In genomic region chr11:3855846-3856245, GRCm38 (mm10) we compare ENCODE assay signal across 26 mouse cellular contexts. TPM values are rescaled to one million over a fixed set of nuclear protein-coding genes. Genes with fewer than 3 reads are reported as not detected.
DNase-seq lines count a peak whose midpoint lies in the region; ATAC-seq and TF ChIP-seq lines count a peak whose summit lies in the region.
"Had no signal": no experiment of that assay in that cellular context is flagged by ENCODE, and none has a peak within 500 bp of the region (broad histone marks: within the 10 kb centered on the region; RNA-seq: fewer than 3 reads in every experiment).

No protein-coding gene starts in this region.

- DNase-seq in frontal cortex, postnatal 14 days (ENCODE audit: low spot score in 2 of 2), result no peak
- peak; percentile 27 for DNase-seq in testis, postnatal 10 days (ENCODE audit: low spot score)
- DNase-seq in testis, postnatal 14 days (ENCODE audit: low spot score), result no peak
- DNase-seq in forebrain, embryonic 10.5 days (ENCODE audit: extremely low spot score, low spot score), result no peak
- DNase-seq: adrenal gland, postnatal 25 days; embryo, embryonic 11 days; forebrain, postnatal 0 days; gastrocnemius, postnatal 36 days; heart, postnatal 36 days; kidney, adult 18-20 months; layer of hippocampus, postnatal 36 days; lung, adult 18-20 months; lung, postnatal 10 days; right cerebral cortex, postnatal 25 days; thymus, adult 18-20 months; thymus, postnatal 36 days had no signal

- no peak overlapping the region for H3K4me3 ChIP-seq in cortical plate, adult 2 months (ENCODE audit: insufficient read depth, low read length)
- H3K4me3 ChIP-seq in forebrain, embryonic 10.5 days, result no peak overlapping the region
- H3K4me3 ChIP-seq: heart, embryonic 15.5 days; hindbrain, embryonic 13.5 days; limb, embryonic 13.5 days; liver, embryonic 12.5 days; midbrain, embryonic 12.5 days had no signal

- no peaks in the 10 kb centered on the region for H3K27me3 ChIP-seq in forebrain, embryonic 10.5 days (ENCODE audit: poor library complexity, severe bottlenecking)
- H3K27me3 ChIP-seq: heart, embryonic 15.5 days; hindbrain, embryonic 13.5 days; limb, embryonic 13.5 days; midbrain, embryonic 12.5 days had no signal

- no peak for TF ChIP-seq POLR2A in cortical plate, adult 2 months (IDR thresholded peaks at IDR 0.05; ENCODE audit: extremely low read depth, insufficient read depth, low read length)

- H3K36me3 ChIP-seq in forebrain, embryonic 10.5 days (replicated peaks), result no peaks in the 10 kb centered on the region
- H3K36me3 ChIP-seq: heart, embryonic 15.5 days; hindbrain, embryonic 13.5 days; limb, embryonic 13.5 days; liver, embryonic 12.5 days; midbrain, embryonic 12.5 days had no signal

- peak overlapping the region; percentile 48; the same call in 1 of the 2 replicates for H3K27ac ChIP-seq in cortical plate, adult 2 months (ENCODE audit: insufficient read depth, low read length)
- no peak overlapping the region for H3K27ac ChIP-seq in forebrain, embryonic 10.5 days
- H3K27ac ChIP-seq: heart, embryonic 15.5 days; hindbrain, embryonic 13.5 days; kidney, postnatal 0 days; limb, embryonic 13.5 days; liver, embryonic 12.5 days; midbrain, embryonic 12.5 days had no signal

- TF ChIP-seq CTCF in cortical plate, adult 2 months (IDR thresholded peaks at IDR 0.05; ENCODE audit: extremely low read depth, insufficient read depth, low read length), result no peak

- H3K9me3 ChIP-seq in forebrain, embryonic 10.5 days, result peaks cover 3% of the 10 kb centered on the region; the same call in 1 of the 2 replicates
- H3K9me3 ChIP-seq: heart, embryonic 15.5 days; hindbrain, embryonic 13.5 days; limb, embryonic 13.5 days; liver, embryonic 12.5 days had no signal

- H3K4me1 ChIP-seq in cortical plate, adult 2 months (ENCODE audit: control insufficient read depth, insufficient read depth, low read length), result peaks cover 9% of the 10 kb centered on the region
- no peaks in the 10 kb centered on the region for H3K4me1 ChIP-seq in forebrain, embryonic 10.5 days
- H3K4me1 ChIP-seq: limb, embryonic 13.5 days; liver, embryonic 12.5 days; midbrain, embryonic 12.5 days had no signal

- WGBS in forebrain, embryonic 10.5 days, result 89% methylated on average over 5 of the region's 5 CpGs

- ATAC-seq in frontal cortex, adult (ENCODE audit: low TSS enrichment), result peak; percentile 72
- no peak for ATAC-seq in megakaryocyte progenitor cell, adult 5-6 weeks (replicated peaks; ENCODE audit: poor library complexity)
- ATAC-seq: forebrain, postnatal 0 days; liver, embryonic 12.5 days had no signal

RNA-seq across cellular contexts. Expression of gene Osbp2, which starts 7.9 kb away (rescaled TPM):
- polyA plus RNA-seq in cortical plate, adult 2 months (2012; rRNA removed), result 129 and 131 TPM in 2 replicates
- total RNA-seq in megakaryocyte progenitor cell, adult 5-6 weeks (2015), result not detected in 2 replicates
- not detected in 2 replicates for total RNA-seq in megakaryocyte progenitor cell, adult 5-6 weeks (2017)
- polyA plus RNA-seq in forebrain, embryonic 10.5 days (2016; fragmentation: Nextera tagmentation; extraction: Ambion mirVana), result 0.48 and 0.89 TPM in 2 replicates
- total RNA-seq: neutrophil, adult 5-6 weeks had no signal

RNA-seq across cellular contexts. Expression of gene 4921536K21Rik, which starts 39.1 kb away (rescaled TPM):
- polyA plus RNA-seq in cortical plate, adult 2 months (2012; rRNA removed), result 0.25 and 0.29 TPM in 2 replicates
- total RNA-seq in megakaryocyte progenitor cell, adult 5-6 weeks (2015), result not detected in 2 replicates
- not detected in 2 replicates for total RNA-seq in megakaryocyte progenitor cell, adult 5-6 weeks (2017)
- polyA plus RNA-seq in forebrain, embryonic 10.5 days (2016; fragmentation: Nextera tagmentation; extraction: Ambion mirVana), result 1.2 and 1.7 TPM in 2 replicates
- polyA plus RNA-seq: liver, embryonic 12.5 days had no signal

RNA-seq across cellular contexts. Expression of gene Dusp18, which starts 39.2 kb away (rescaled TPM):
- 19.3 and 19.4 TPM in 2 replicates for polyA plus RNA-seq in cortical plate, adult 2 months (2012; rRNA removed)
- 0.78 and 1.2 TPM in 2 replicates for total RNA-seq in megakaryocyte progenitor cell, adult 5-6 weeks (2015)
- 0.17 and 0.51 TPM in 2 replicates for total RNA-seq in megakaryocyte progenitor cell, adult 5-6 weeks (2017)
- polyA plus RNA-seq in forebrain, embryonic 10.5 days (2016; fragmentation: Nextera tagmentation; extraction: Ambion mirVana), result 18.6 and 19.6 TPM in 2 replicates

RNA-seq across cellular contexts. Expression of gene Slc35e4, which starts 58.6 kb away (rescaled TPM):
- 20.7 and 21.7 TPM in 2 replicates for polyA plus RNA-seq in cortical plate, adult 2 months (2012; rRNA removed)
- total RNA-seq in megakaryocyte progenitor cell, adult 5-6 weeks (2015), result 0.94 and 2.5 TPM in 2 replicates
- total RNA-seq in megakaryocyte progenitor cell, adult 5-6 weeks (2017), result 1.5 and 3.0 TPM in 2 replicates
- polyA plus RNA-seq in forebrain, embryonic 10.5 days (2016; fragmentation: Nextera tagmentation; extraction: Ambion mirVana), result 4.8 and 5.1 TPM in 2 replicates

Comparison
In these comparisons a context has a peak if more than half of its experiments do, and no peak if none do; other contexts are left out.
1. RNA of gene Osbp2, which starts 7.9 kb away (polyA plus RNA-seq): 129 to 131 TPM in cortical plate, adult 2 months; 0.48 to 0.89 TPM in forebrain, embryonic 10.5 days; every median in the first group is over 10 times any median in the second.